Mouse (Mus musculus): ENCODE results near the gene Ercc5. TPM values are rescaled to one million over a fixed set of nuclear protein-coding genes. Genes with fewer than 3 reads are reported as not detected.

Gene Ercc5
- polyA plus RNA-seq (2012; rRNA removed), result 4.3 and 4.6 TPM in 2 replicates

DNA sequence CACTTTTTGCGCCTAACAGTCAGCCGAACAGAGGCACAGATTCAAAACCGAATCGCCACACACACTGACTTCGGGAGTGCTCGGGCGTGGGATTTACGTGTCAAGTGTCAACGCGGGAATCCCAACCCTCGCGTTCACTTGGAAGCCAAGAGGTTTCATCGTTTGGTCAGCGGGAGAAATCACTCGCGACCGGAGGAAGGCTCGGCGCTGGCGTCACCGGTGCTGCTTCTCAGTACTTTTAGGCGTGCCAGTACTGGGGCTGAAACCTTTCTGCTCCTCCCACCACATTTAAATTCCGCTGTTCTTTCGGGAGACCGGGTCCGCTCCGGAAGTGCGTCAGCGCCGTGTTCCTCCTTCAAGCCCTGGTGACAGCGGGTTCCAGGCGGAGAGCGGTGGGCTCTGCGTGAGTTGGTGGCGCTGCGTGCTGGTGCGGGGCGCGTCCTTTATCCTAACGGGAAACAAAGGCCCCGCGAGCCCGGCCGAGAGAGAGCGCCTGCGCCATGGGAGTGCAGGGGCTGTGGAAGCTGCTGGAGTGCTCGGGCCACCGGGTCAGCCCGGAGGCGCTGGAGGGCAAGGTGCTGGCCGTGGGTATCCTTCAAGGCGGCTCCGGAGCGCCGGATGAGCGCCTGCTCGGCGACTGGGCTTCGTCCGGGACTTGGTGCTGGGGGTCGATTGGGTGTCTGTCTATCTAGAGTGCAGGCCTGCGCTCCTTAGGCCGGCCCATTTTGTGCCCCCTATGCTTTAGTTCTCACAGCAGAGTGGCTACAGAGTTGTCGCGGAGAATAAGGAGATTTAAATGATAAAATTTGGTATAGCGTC lies at the start of gene Ercc5:
TSS of gene Ercc5 (plus strand) at position 182 of the 819 bp plus-strand sequence.
- Histone ChIP-seq H3K27me3 (replicated peaks; ENCODE audit: control insufficient read depth, insufficient read depth, low read length) (no peaks in the 10 kb centered on the region), H3K36me3 (ENCODE audit: control insufficient read depth, insufficient read depth, low read length) (peaks cover 4% of the 10 kb centered on the region), H3K4me1 (ENCODE audit: control insufficient read depth, insufficient read depth, low read length) (no peaks in the 10 kb centered on the region; the same call in 1 of the 2 replicates), H3K27ac (ENCODE audit: insufficient read depth, low read depth, low read length) (peak within 1 kb of the TSS; percentile 77), H3K4me3 (ENCODE audit: insufficient read depth, low read depth, low read length) (peak within 1 kb of the TSS; percentile 58)
- DNase-seq, result peak; percentile 95
- WGBS, result under 1% methylated on average over 66 of the region's 66 CpGs
- TF ChIP-seq POLR2A (IDR thresholded peaks at IDR 0.05; ENCODE audit: low read depth, low read length), result peak; percentile 79
- TF ChIP-seq CTCF (conservative IDR thresholded peaks at IDR 0.05; ENCODE audit: insufficient read depth, insufficient read length, low read depth, low read length), result no peak

DNA sequence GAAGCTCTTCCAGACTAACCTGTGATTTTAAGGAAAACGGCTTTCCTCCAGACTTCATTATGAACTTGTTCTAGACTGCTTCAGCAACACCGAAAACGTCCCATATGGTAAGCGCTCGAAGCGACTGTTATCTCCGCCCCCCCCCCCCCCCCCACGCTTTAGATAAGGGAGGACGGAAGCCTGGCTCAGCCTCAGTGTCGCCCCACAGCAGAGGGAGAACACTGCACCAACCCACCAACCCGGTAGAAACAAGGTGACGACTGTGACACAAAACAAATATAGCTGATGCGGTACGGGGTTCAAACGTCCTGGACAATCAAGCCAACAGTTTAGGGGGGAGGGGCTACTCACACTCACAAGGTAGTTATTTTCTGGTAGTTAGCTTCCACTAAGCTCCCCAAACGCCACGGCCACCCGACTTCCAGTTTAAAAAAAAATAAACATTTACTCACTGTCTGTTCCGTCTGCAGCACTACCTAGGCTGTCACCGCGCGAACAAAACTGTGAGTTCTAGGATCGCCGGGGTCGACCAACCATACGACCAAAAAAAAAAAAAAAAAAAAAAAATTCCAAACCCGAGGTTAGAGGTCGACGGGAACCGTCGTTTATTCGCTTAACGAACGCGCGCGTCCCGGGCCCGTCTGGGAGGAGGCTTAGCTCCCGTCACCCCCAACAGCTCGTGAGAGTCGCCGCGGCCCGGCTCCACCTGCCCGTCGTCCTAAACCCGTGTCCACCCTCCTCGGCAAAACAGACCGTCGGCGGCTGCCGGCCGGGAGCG lies 45.9 kb upstream of the Ercc5 start:
- H3K4me3 ChIP-seq (ENCODE audit: insufficient read depth, low read depth, low read length), result peak overlapping the region; percentile 69
- H3K4me1 ChIP-seq (ENCODE audit: control insufficient read depth, insufficient read depth, low read length), result no peaks in the 10 kb centered on the region
- WGBS, result under 1% methylated on average over 55 of the region's 55 CpGs
- TF ChIP-seq CTCF (conservative IDR thresholded peaks at IDR 0.05; ENCODE audit: insufficient read depth, insufficient read length, low read depth, low read length) (no peak), POLR2A (IDR thresholded peaks at IDR 0.05; ENCODE audit: low read depth, low read length) (no peak)
- H3K36me3 ChIP-seq (ENCODE audit: control insufficient read depth, insufficient read depth, low read length), result no peaks in the 10 kb centered on the region
- no peaks in the 10 kb centered on the region for H3K27me3 ChIP-seq (replicated peaks; ENCODE audit: control insufficient read depth, insufficient read depth, low read length)
- H3K27ac ChIP-seq (ENCODE audit: insufficient read depth, low read depth, low read length), result no peak overlapping the region
- DNase-seq, result peak; percentile 40

DNA sequence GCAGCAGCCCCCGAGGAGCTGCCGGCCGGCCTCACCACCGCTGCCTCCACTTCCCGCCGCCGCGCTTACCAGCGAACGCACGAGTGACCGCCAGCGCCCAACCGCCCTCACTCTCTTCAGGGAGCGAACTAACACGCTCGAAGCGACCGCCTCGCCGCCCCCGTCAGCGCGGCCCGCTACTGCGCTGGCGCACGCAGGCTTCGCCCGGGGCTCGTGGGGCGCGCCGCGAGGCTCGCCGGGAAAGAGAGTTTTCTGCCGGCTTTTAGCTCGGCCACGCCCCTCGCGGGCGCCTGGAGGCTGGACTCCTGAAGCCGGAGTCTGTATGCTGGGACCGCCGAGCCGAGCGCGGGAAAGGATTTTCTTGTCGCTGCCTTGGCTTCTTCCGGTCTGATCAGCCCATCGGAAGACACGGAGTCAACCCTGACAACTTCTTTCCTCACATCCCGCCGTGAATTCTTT lies 45.3 kb upstream of the Ercc5 start, which contains the start of gene Tex30:
TSS of gene Tex30 (minus strand) at position 183 of the 459 bp plus-strand sequence.
- Histone ChIP-seq H3K27me3 (replicated peaks; ENCODE audit: control insufficient read depth, insufficient read depth, low read length) (no peaks in the 10 kb centered on the region), H3K27ac (ENCODE audit: insufficient read depth, low read depth, low read length) (peak within 1 kb of the TSS; percentile 49; the same call in 1 of the 2 replicates), H3K4me1 (ENCODE audit: control insufficient read depth, insufficient read depth, low read length) (no peaks in the 10 kb centered on the region), H3K4me3 (ENCODE audit: insufficient read depth, low read depth, low read length) (peak within 1 kb of the TSS; percentile 74), H3K36me3 (ENCODE audit: control insufficient read depth, insufficient read depth, low read length) (no peaks in the 10 kb centered on the region)
- peak; percentile 97 for DNase-seq
- TF ChIP-seq POLR2A (IDR thresholded peaks at IDR 0.05; ENCODE audit: low read depth, low read length) (no peak), CTCF (conservative IDR thresholded peaks at IDR 0.05; ENCODE audit: insufficient read depth, insufficient read length, low read depth, low read length) (no peak)
- under 1% methylated on average over 55 of the region's 55 CpGs for WGBS

GRCm38 (mm10) chr1:44102939-44103338 lies 44.6 kb upstream of the Ercc5 start:
- Histone ChIP-seq H3K36me3 (ENCODE audit: control insufficient read depth, insufficient read depth, low read length) (no peaks in the 10 kb centered on the region), H3K27me3 (replicated peaks; ENCODE audit: control insufficient read depth, insufficient read depth, low read length) (no peaks in the 10 kb centered on the region), H3K27ac (ENCODE audit: insufficient read depth, low read depth, low read length) (no peak overlapping the region), H3K4me3 (ENCODE audit: insufficient read depth, low read depth, low read length) (no peak overlapping the region), H3K4me1 (ENCODE audit: control insufficient read depth, insufficient read depth, low read length) (no peaks in the 10 kb centered on the region)
- WGBS, result 16% methylated on average over 5 of the region's 5 CpGs
- no peak for DNase-seq
- TF ChIP-seq CTCF (conservative IDR thresholded peaks at IDR 0.05; ENCODE audit: insufficient read depth, insufficient read length, low read depth, low read length) (no peak), POLR2A (IDR thresholded peaks at IDR 0.05; ENCODE audit: low read depth, low read length) (no peak)

- no peak overlapping the region for H3K4me3 ChIP-seq (ENCODE audit: insufficient read depth, low read depth, low read length)
- no peaks in the 10 kb centered on the region for H3K27me3 ChIP-seq (replicated peaks; ENCODE audit: control insufficient read depth, insufficient read depth, low read length)
- DNase-seq, result no peak
- H3K4me1 ChIP-seq (ENCODE audit: control insufficient read depth, insufficient read depth, low read length), result no peaks in the 10 kb centered on the region
- no peak for TF ChIP-seq CTCF (conservative IDR thresholded peaks at IDR 0.05; ENCODE audit: insufficient read depth, insufficient read length, low read depth, low read length)
- TF ChIP-seq POLR2A (IDR thresholded peaks at IDR 0.05; ENCODE audit: low read depth, low read length), result no peak
- H3K27ac ChIP-seq (ENCODE audit: insufficient read depth, low read depth, low read length), result no peak overlapping the region
- no peaks in the 10 kb centered on the region; the same call in none of the 2 replicates for H3K36me3 ChIP-seq (ENCODE audit: control insufficient read depth, insufficient read depth, low read length)
Measured at GRCm38 (mm10) chr1:44117571-44117970, 30.0 kb upstream of the Ercc5 start.

- TF ChIP-seq CTCF (conservative IDR thresholded peaks at IDR 0.05; ENCODE audit: insufficient read depth, insufficient read length, low read depth, low read length) (no peak), POLR2A (IDR thresholded peaks at IDR 0.05; ENCODE audit: low read depth, low read length) (peak; percentile 65)
- WGBS, result under 1% methylated on average over 39 of the region's 39 CpGs
- H3K27me3 ChIP-seq (replicated peaks; ENCODE audit: control insufficient read depth, insufficient read depth, low read length), result no peaks in the 10 kb centered on the region
- peak within 1 kb of the TSS; percentile 90 for H3K27ac ChIP-seq (ENCODE audit: insufficient read depth, low read depth, low read length)
- H3K36me3 ChIP-seq (ENCODE audit: control insufficient read depth, insufficient read depth, low read length), result no peaks in the 10 kb centered on the region; the same call in none of the 2 replicates
- no peaks in the 10 kb centered on the region for H3K4me1 ChIP-seq (ENCODE audit: control insufficient read depth, insufficient read depth, low read length)
- peak within 1 kb of the TSS; percentile 87 for H3K4me3 ChIP-seq (ENCODE audit: insufficient read depth, low read depth, low read length)
- peak; percentile 97 for DNase-seq
Measured at GRCm38 (mm10) chr1:44118239-44119054, 29.1 kb upstream of the Ercc5 start, which contains the start of the genes Kdelc1 and Bivm. TSS of gene Kdelc1 (minus strand) at chr1:44118808. TSS of gene Bivm (plus strand) at chr1:44118957.
